Mouse (Mus musculus) fat pad, adult 2 months (tissue): ENCODE data around the gene Ankrd39.
"Not testable (repeated sequence)": the region's sequence is repeated elsewhere in the genome, so short reads cannot be mapped to it uniquely, and the experiment has no call there.

Experiments
- DNase-seq: peaks from one replicate; pipeline ENCODE4 v3.0.0-alpha.2; 2011; ENCODE audit warnings: low read depth, low spot score; ENCODE audit errors: extremely low read depth

The Ankrd39 gene

GRCm38 (mm10) chr1:36554633-36555399 lies 7.6 kb upstream of the Ankrd39 start:
- DNase-seq, result no peak

GRCm38 (mm10) chr1:36552506-36552905 lies 5.3 kb upstream of the Ankrd39 start:
- no peak for DNase-seq

- no peak for DNase-seq
These were observed 4.7 kb upstream of the Ankrd39 start for GRCm38 (mm10) chr1:36551904-36552303.

- DNase-seq, result no peak
These were observed 3.0 kb upstream of the Ankrd39 start for GRCm38 (mm10) chr1:36550075-36550863.

GRCm38 (mm10) chr1:36549491-36549890 lies 2.2 kb upstream of the Ankrd39 start:
- no peak for DNase-seq

GRCm38 (mm10) chr1:36548771-36549170 lies 1.5 kb upstream of the Ankrd39 start:
- no peak for DNase-seq

- no peak for DNase-seq
These were observed 845 bp upstream of the Ankrd39 start for GRCm38 (mm10) chr1:36547981-36548598.

- no peak for DNase-seq
These were observed 1.2 kb downstream of the Ankrd39 start for GRCm38 (mm10) chr1:36545845-36546600.

- no peak for DNase-seq
These were observed 1.9 kb downstream of the Ankrd39 start for GRCm38 (mm10) chr1:36545382-36545781.

GRCm38 (mm10) chr1:36542925-36543324 lies 4.3 kb downstream of the Ankrd39 start:
- DNase-seq, result no peak

- DNase-seq, result no peak
These were observed 5.4 kb downstream of the Ankrd39 start for GRCm38 (mm10) chr1:36541844-36542243.

- DNase-seq, result no peak
These were observed 6.4 kb downstream of the Ankrd39 start for GRCm38 (mm10) chr1:36540807-36541206.

GRCm38 (mm10) chr1:36540132-36540531 lies 7.1 kb downstream of the Ankrd39 start:
- no peak for DNase-seq

- DNase-seq, result no peak
These were observed 8.1 kb downstream of the Ankrd39 start, which contains the start of gene Gm42417 for GRCm38 (mm10) chr1:36539186-36539585. Gene Gm42417, minus strand, starts transcription at chr1:36539429.

- DNase-seq, result no peak
These were observed 8.5 kb downstream of the Ankrd39 start for GRCm38 (mm10) chr1:36538727-36539126.

GRCm38 (mm10) chr1:36536783-36537182 lies 10.5 kb downstream of the Ankrd39 start, which contains the start of gene Ankrd23:
Gene Ankrd23, minus strand, starts transcription at chr1:36536883.
- not testable (repeated sequence) for DNase-seq

- no peak for DNase-seq
These were observed 10.9 kb downstream of the Ankrd39 start for GRCm38 (mm10) chr1:36536397-36536728.

GRCm38 (mm10) chr1:36535477-36536396 lies 11.5 kb downstream of the Ankrd39 start:
- no peak for DNase-seq

- no peak for DNase-seq
These were observed 12.6 kb downstream of the Ankrd39 start for GRCm38 (mm10) chr1:36534595-36535058.

- DNase-seq, result no peak
These were observed 13.7 kb downstream of the Ankrd39 start for GRCm38 (mm10) chr1:36533546-36533945.
